Mouse (Mus musculus): ENCODE data around the gene Apc2.

- TF ChIP-seq GATA1 (IDR thresholded peaks at IDR 0.05; ENCODE audit: low read length), result no peak
- TF ChIP-seq TAL1 (IDR thresholded peaks at IDR 0.05; ENCODE audit: low read length), result no peak
Measured at GRCm38 (mm10) chr10:80254331-80255297, 41.2 kb upstream of the Apc2 start.

All from erythroblast, embryonic 14.5 days (primary cell).